ENCODE assay signal across 24 mouse cellular contexts in the genomic region with DNA sequence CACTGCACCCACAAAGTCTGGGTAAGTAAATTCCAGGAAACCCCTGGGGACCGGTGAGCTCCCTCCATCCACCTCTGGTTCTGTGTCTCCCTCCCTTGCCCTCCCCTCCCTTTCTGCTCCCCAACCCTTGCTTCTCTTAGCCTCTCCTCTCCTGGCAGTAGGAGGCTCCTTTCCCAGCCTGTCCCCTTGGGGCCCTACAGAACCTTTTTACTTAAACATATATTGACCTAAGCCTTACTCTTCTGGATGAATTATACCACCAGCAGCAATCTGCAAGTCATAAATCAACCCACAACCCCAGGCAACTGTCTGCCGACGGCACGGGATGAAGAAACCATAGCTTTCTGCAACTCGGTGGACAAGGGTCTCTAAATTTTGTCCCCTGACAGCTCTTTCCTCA.
DNase-seq lines count a peak whose midpoint lies in the region; ATAC-seq and TF ChIP-seq lines count a peak whose summit lies in the region.
"Had no signal": no experiment of that assay in that cellular context is flagged by ENCODE, and none has a peak within 500 bp of the region (broad histone marks: within the 10 kb centered on the region; RNA-seq: fewer than 3 reads in every experiment).

No protein-coding gene starts in this region.

- H3K27me3 ChIP-seq in intestine, embryonic 14.5 days (replicated peaks; ENCODE audit: control insufficient read depth, insufficient read depth, low read length), result no peaks in the 10 kb centered on the region
- H3K27me3 ChIP-seq in intestine, postnatal 0 days (replicated peaks; ENCODE audit: control insufficient read depth, insufficient read depth, low read length), result no peaks in the 10 kb centered on the region
- H3K27me3 ChIP-seq: CH12.LX had no signal

- H3K9me3 ChIP-seq in intestine, embryonic 14.5 days (ENCODE audit: control insufficient read depth, low read length), result 0 out of 2 replicates have a peak, but pooled peaks cover 2% of the 10 kb centered on the region
- no peaks in the 10 kb centered on the region for H3K9me3 ChIP-seq in intestine, postnatal 0 days (ENCODE audit: control insufficient read depth)
- H3K9me3 ChIP-seq: embryonic facial prominence, embryonic 10.5 days; embryonic facial prominence, embryonic 12.5 days; forebrain, embryonic 12.5 days had no signal

- H3K27ac ChIP-seq in intestine, embryonic 14.5 days (ENCODE audit: low read depth), result no peak overlapping the region
- no peak overlapping the region for H3K27ac ChIP-seq in intestine, postnatal 0 days (ENCODE audit: low read depth, low read length)
- H3K27ac ChIP-seq: embryonic facial prominence, embryonic 10.5 days; embryonic facial prominence, embryonic 12.5 days; forebrain, embryonic 12.5 days had no signal

- no peaks in the 10 kb centered on the region; the same call in 1 of the 2 replicates for H3K4me1 ChIP-seq in intestine, embryonic 14.5 days (replicated peaks; ENCODE audit: control insufficient read depth, insufficient read depth, low read length)
- H3K4me1 ChIP-seq in intestine, postnatal 0 days (replicated peaks; ENCODE audit: control insufficient read depth, insufficient read depth, low read length), result no peaks in the 10 kb centered on the region
- H3K4me1 ChIP-seq: embryonic facial prominence, embryonic 12.5 days; forebrain, embryonic 12.5 days had no signal

- 0 out of 2 replicates have a peak, but pooled peaks have one; percentile 32 for ATAC-seq in intestine, embryonic 14.5 days (replicated peaks; ENCODE audit: low FRiP score, low TSS enrichment, low read depth)
- no peak for ATAC-seq in intestine, postnatal 0 days
- ATAC-seq: activated CD4-positive, CD25-positive, alpha-beta regulatory T cell, adult 4 months; CD4-positive, CD25-positive, alpha-beta regulatory T cell, adult 4 months; forebrain, embryonic 14.5 days; forebrain, embryonic 16.5 days; Patski had no signal

- H3K36me3 ChIP-seq in intestine, embryonic 14.5 days (ENCODE audit: control insufficient read depth, insufficient read depth, low read length), result no peaks in the 10 kb centered on the region
- no peaks in the 10 kb centered on the region for H3K36me3 ChIP-seq in intestine, postnatal 0 days (ENCODE audit: control insufficient read depth, insufficient read depth)
- H3K36me3 ChIP-seq: embryonic facial prominence, embryonic 10.5 days; embryonic facial prominence, embryonic 12.5 days; forebrain, embryonic 12.5 days; G1E had no signal

- 6% methylated on average over 5 of the region's 5 CpGs for WGBS in intestine, embryonic 14.5 days
- 15% methylated on average over 5 of the region's 5 CpGs for WGBS in intestine, postnatal 0 days

- no peak for TF ChIP-seq CTCF in intestine, postnatal 0 days (IDR thresholded peaks at IDR 0.05; ENCODE audit: low read depth)

- H3K9ac ChIP-seq in intestine, embryonic 14.5 days (ENCODE audit: low read length), result no peak overlapping the region
- H3K9ac ChIP-seq in intestine, postnatal 0 days (ENCODE audit: low read depth, low read length), result no peak overlapping the region
- H3K9ac ChIP-seq: embryonic facial prominence, embryonic 12.5 days; forebrain, embryonic 12.5 days had no signal

- no peak overlapping the region for H3K4me2 ChIP-seq in intestine, embryonic 14.5 days (ENCODE audit: low read length)
- no peak overlapping the region for H3K4me2 ChIP-seq in intestine, postnatal 0 days (replicated peaks; ENCODE audit: low read depth)
- H3K4me2 ChIP-seq: embryonic facial prominence, embryonic 12.5 days; forebrain, embryonic 12.5 days had no signal

- DNase-seq in embryo, embryonic 10.5 days (ENCODE audit: low spot score), result peak; percentile 21
- no peak for DNase-seq in embryo, embryonic 10 days (ENCODE audit: low spot score)
- DNase-seq in intestine, embryonic 14.5 days (ENCODE audit: low spot score), result no peak
- DNase-seq in mesoderm, embryonic 11.5 days (ENCODE audit: low read depth, low spot score), result peak; percentile 50
- DNase-seq: adrenal gland, adult 8-10 months; adrenal gland, postnatal 14 days; adrenal gland, postnatal 36 days; B cell, adult 2 months; cerebellum, adult 11-12 months; cerebellum, adult 2 months; cerebellum, adult 9-10 months; cerebellum, postnatal 10 days; cerebellum, postnatal 25 days had no signal

- H3K4me3 ChIP-seq in intestine, embryonic 14.5 days (ENCODE audit: low read depth, low read length), result no peak overlapping the region
- H3K4me3 ChIP-seq in intestine, postnatal 0 days (ENCODE audit: low read depth, low read length), result no peak overlapping the region
- H3K4me3 ChIP-seq: embryonic facial prominence, embryonic 10.5 days; embryonic facial prominence, embryonic 12.5 days; forebrain, embryonic 12.5 days had no signal

Comparison
In these comparisons a context has a peak if more than half of its experiments do, and no peak if none do; other contexts are left out.
1. DNase-seq: peak in embryo, embryonic 10.5 days (single experiment) and mesoderm, embryonic 11.5 days (single experiment); none in embryo, embryonic 10 days (single experiment) and intestine, embryonic 14.5 days (single experiment).